Mouse (Mus musculus): ENCODE data around the gene Vmn1r73. TPM values are rescaled to one million over a fixed set of nuclear protein-coding genes. Genes with fewer than 3 reads are reported as not detected.

Vmn1r73 gene
- total RNA-seq (2021), result not detected
- long read RNA-seq, experiment 1, result 0 reads
- long read RNA-seq, experiment 2, result 0 reads

DNA sequence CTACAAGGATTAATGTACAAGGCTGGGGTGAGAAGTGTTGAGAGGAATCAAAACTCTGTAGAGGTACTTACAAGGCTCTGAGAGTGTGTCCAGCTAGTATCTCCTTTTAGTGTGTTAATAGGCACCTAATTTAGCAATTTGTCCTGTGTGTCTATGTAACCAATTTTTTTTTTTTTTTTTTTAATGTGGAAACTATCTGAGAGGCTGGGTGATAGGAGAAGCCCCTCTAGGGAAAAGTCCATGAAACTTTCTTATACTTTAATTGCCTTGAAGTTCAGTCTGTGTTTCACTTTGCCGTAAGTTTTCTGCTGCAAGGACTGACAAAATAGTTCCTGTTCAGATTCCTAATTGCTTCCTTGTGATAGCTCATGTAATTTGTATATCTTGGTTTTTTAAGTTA is at the start of gene Vmn1r73:
Gene Vmn1r73 (plus strand): TSS at position 301 of the 400 bp plus-strand sequence.
- DNase-seq (ENCODE audit: low spot score in 2 of 2), result no peak

Other genes starting within 250 kb of the Vmn1r73 start
- gene Zscan4-ps2, start 216.0 kb upstream of the Vmn1r73 start, total RNA-seq (2021), result not detected
- not detected for gene Zscan4-ps3, start 121.0 kb upstream of the Vmn1r73 start, total RNA-seq (2021)
- gene Vmn1r72, start 50.1 kb upstream of the Vmn1r73 start, total RNA-seq (2021), result not detected
- gene Vmn1r74, start 103.7 kb downstream of the Vmn1r73 start, total RNA-seq (2021), result not detected
- gene Vmn1r75, start 144.4 kb downstream of the Vmn1r73 start, total RNA-seq (2021), result not detected
- gene Vmn1r76, start 207.9 kb downstream of the Vmn1r73 start, total RNA-seq (2021), result not detected

All from left cerebral cortex, adult 18-20 months (tissue).